Mouse (Mus musculus) ES-E14 (cell line): Measurements from ENCODE around the gene Arih2.

Experiments used
- HCFC1 ChIP-seq: IDR thresholded peaks from 2 replicates; pipeline ENCODE4 v1.6.1; 2012; ENCODE audit warnings: low read length, inconsistent platforms, borderline replicate concordance; ENCODE audit not compliant: insufficient read depth
- MAFK ChIP-seq: IDR thresholded peaks from 2 replicates; pipeline ENCODE4 v1.6.1; 2014; ENCODE audit warnings: mild to moderate bottlenecking, low read depth, low read length, inconsistent platforms; ENCODE audit not compliant: insufficient read depth

DNA sequence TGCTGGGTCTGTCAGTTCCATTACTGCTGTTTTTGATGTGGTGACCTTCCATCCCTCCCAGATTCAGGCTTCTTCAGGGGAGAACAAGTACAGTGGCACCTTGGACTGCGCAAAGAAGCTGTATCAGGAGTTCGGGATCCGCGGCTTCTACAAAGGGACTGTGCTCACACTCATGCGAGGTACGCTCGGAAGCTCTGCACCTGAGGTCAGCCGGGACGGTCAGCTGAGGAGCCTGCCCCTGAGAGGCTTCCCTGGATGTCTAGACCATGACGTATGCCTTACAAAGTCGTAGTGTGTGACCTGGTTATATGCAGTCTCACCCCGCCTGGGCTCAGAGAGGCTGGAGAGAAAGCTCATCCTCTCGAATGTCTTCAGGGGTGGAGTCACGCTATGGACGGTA, 30.8 kb upstream of the Arih2 start:
- TF ChIP-seq HCFC1: no peak
- no peak for TF ChIP-seq MAFK
